Mouse (Mus musculus) embryonic facial prominence, embryonic 14.5 days (tissue): ENCODE measurements around the gene Iqschfp. TPM values are rescaled to one million over a fixed set of nuclear protein-coding genes. Genes with fewer than 3 reads are reported as not detected.

Experiments
- ATAC-seq: fragments of 200-750 bp; cut with Nextera tagmentation; 2 replicates; pipeline ENCODE4 v1.8.0; 2017; ENCODE audit warnings: low read depth, moderate number of reproducible peaks, moderate TSS enrichment
- DNase-seq: peaks from one replicate; pipeline ENCODE4 v3.0.0-alpha.2; 2015; ENCODE audit warnings: low spot score
- H3K27ac ChIP-seq: fragments of 300-500 bp; sonication (generic); replicated peaks from 2 replicates; pipeline ENCODE4 v1.5.1; 2014; ENCODE audit warnings: low read depth, mild to moderate bottlenecking, low read length, moderate library complexity
- H3K27me3 ChIP-seq: fragments of 300-500 bp; sonication (generic); replicated peaks from 2 replicates; pipeline ENCODE4 v1.6.1; 2014; ENCODE audit warnings: low read length; ENCODE audit not compliant: control insufficient read depth, insufficient read depth
- H3K36me3 ChIP-seq: fragments of 300-500 bp; sonication (generic); 2 replicates; pipeline ENCODE4 v1.6.1; 2014; ENCODE audit warnings: low read length, mixed read lengths; ENCODE audit not compliant: control insufficient read depth, insufficient read depth
- H3K4me1 ChIP-seq: fragments of 300-500 bp; sonication (generic); 2 replicates; pipeline ENCODE4 v1.6.1; 2014; ENCODE audit warnings: antibody characterized with exemption, low read length; ENCODE audit not compliant: control insufficient read depth, insufficient read depth
- H3K4me2 ChIP-seq: fragments of 300-500 bp; sonication (generic); 2 replicates; pipeline ENCODE4 v1.6.1; 2014; ENCODE audit warnings: low read depth, mild to moderate bottlenecking, low read length, moderate library complexity, mixed read lengths
- H3K4me3 ChIP-seq: fragments of 300-500 bp; sonication (generic); 2 replicates; pipeline ENCODE4 v1.5.1; 2014; ENCODE audit warnings: low read depth, mild to moderate bottlenecking, low read length
- H3K9ac ChIP-seq: fragments of 300-500 bp; sonication (generic); 2 replicates; pipeline ENCODE4 v1.6.1; 2014; ENCODE audit warnings: low read depth, mild to moderate bottlenecking, low read length, moderate library complexity, mixed read lengths
- H3K9me3 ChIP-seq: fragments of 300-500 bp; sonication (generic); 2 replicates; pipeline ENCODE4 v1.6.1; 2016; ENCODE audit warnings: low read length; ENCODE audit not compliant: control insufficient read depth
- WGBS: fragments of 180-500 bp; shearing (Covaris S2); extraction: QIAGEN DNeasy Blood & Tissue Kit; methylation state at CpG from one replicate; pipeline ENCODE4 v1.1.7; 2014; 5-methylcytosine and 5-hydroxymethylcytosine counted together
- polyA plus RNA-seq: library from polyadenylated mRNA; unstranded; fragments of >200 nt; fragmentation: Nextera tagmentation; extraction: Ambion mirVana; gene quantifications from 2 replicates; pipeline ENCODE4 v1.2.1, GENCODE M21; 2014

Gene Iqschfp
- polyA plus RNA-seq, 1 experiment from 2014 or later, result 1.2 TPM

- Histone ChIP-seq H3K27ac (no peak overlapping the region), H3K27me3 (no peaks in the 10 kb centered on the region), H3K9ac (no peak overlapping the region), H3K9me3 (no peaks in the 10 kb centered on the region), H3K36me3 (no peaks in the 10 kb centered on the region), H3K4me3 (no peak overlapping the region), H3K4me2 (no peak overlapping the region), H3K4me1 (no peaks in the 10 kb centered on the region)
- ATAC-seq, result no peak
- WGBS, result 91% methylated on average over 2 of the region's 2 CpGs
- DNase-seq, result no peak
Observed at GRCm38 (mm10) chr3:68403783-68404217, 511.8 kb downstream of the Iqschfp start.

GRCm38 (mm10) chr3:68405724-68406123 is 513.7 kb downstream of the Iqschfp start:
- no peaks in the 10 kb centered on the region for H3K27me3 ChIP-seq
- WGBS, result 75% methylated on average over 5 of the region's 5 CpGs
- ATAC-seq (no peak), DNase-seq (no peak)
- no peaks in the 10 kb centered on the region for H3K9me3 ChIP-seq
- H3K4me3 ChIP-seq, result no peak overlapping the region
- no peaks in the 10 kb centered on the region for H3K4me1 ChIP-seq
- no peak overlapping the region for H3K9ac ChIP-seq
- H3K36me3 ChIP-seq, result no peaks in the 10 kb centered on the region
- no peak overlapping the region for H3K27ac ChIP-seq
- no peak overlapping the region for H3K4me2 ChIP-seq

- H3K9me3 ChIP-seq, result no peaks in the 10 kb centered on the region
- ATAC-seq (no peak), DNase-seq (no peak)
- H3K4me1 ChIP-seq, result no peaks in the 10 kb centered on the region
- no peak overlapping the region for H3K9ac ChIP-seq
- no peak overlapping the region for H3K4me2 ChIP-seq
- no peaks in the 10 kb centered on the region for H3K36me3 ChIP-seq
- 71% methylated on average over 3 of the region's 3 CpGs for WGBS
- no peak overlapping the region for H3K4me3 ChIP-seq
- no peaks in the 10 kb centered on the region for H3K27me3 ChIP-seq
- H3K27ac ChIP-seq, result no peak overlapping the region
Observed at GRCm38 (mm10) chr3:68412262-68412661, 520.2 kb downstream of the Iqschfp start.

- H3K4me3 ChIP-seq, result no peak overlapping the region
- H3K9ac ChIP-seq, result no peak overlapping the region
- no peaks in the 10 kb centered on the region for H3K27me3 ChIP-seq
- H3K9me3 ChIP-seq, result no peaks in the 10 kb centered on the region
- no peak for DNase-seq
- H3K4me1 ChIP-seq, result no peaks in the 10 kb centered on the region
- H3K36me3 ChIP-seq, result no peaks in the 10 kb centered on the region
- H3K27ac ChIP-seq, result no peak overlapping the region
- WGBS, result 82% methylated on average over 4 of the region's 4 CpGs
- H3K4me2 ChIP-seq, result no peak overlapping the region
- ATAC-seq, result no peak
Observed at GRCm38 (mm10) chr3:68419792-68420191, 527.8 kb downstream of the Iqschfp start.

DNA sequence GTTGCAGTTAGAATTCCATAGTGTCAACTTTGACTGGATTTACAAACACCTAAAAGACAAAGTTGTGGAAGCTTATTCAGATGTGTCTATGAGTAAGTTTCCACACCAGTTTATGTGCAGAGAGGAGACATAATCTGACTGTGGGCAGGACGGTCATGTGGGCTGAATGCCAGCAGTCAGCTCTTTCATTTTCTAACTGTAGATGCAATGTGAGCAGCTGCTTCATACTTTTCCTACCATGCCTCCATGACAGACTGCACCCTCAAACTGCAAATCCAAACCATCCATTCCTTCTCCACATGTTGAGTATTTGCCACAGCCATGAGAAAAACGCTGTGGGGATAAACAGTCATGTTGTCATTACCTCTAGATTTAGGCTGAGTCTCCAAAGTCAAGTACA is 528.9 kb downstream of the Iqschfp start:
- Histone ChIP-seq H3K27ac (no peak overlapping the region), H3K4me3 (no peak overlapping the region), H3K36me3 (no peaks in the 10 kb centered on the region), H3K4me2 (no peak overlapping the region), H3K4me1 (no peaks in the 10 kb centered on the region), H3K9me3 (no peaks in the 10 kb centered on the region), H3K9ac (no peak overlapping the region), H3K27me3 (no peaks in the 10 kb centered on the region)
- DNase-seq, result no peak
- no peak for ATAC-seq
- WGBS, result 69% methylated on average over 2 of the region's 2 CpGs

GRCm38 (mm10) chr3:68421849-68422248 is 529.8 kb downstream of the Iqschfp start:
- 86% methylated on average over 2 of the region's 2 CpGs for WGBS
- ATAC-seq (no peak), DNase-seq (no peak)
- Histone ChIP-seq H3K36me3 (no peaks in the 10 kb centered on the region), H3K4me3 (no peak overlapping the region), H3K4me2 (no peak overlapping the region), H3K9me3 (no peaks in the 10 kb centered on the region), H3K27me3 (no peaks in the 10 kb centered on the region), H3K27ac (no peak overlapping the region), H3K4me1 (no peaks in the 10 kb centered on the region), H3K9ac (no peak overlapping the region)

- Histone ChIP-seq H3K27ac (no peak overlapping the region), H3K27me3 (no peaks in the 10 kb centered on the region), H3K4me3 (no peak overlapping the region), H3K9ac (no peak overlapping the region), H3K36me3 (no peaks in the 10 kb centered on the region), H3K9me3 (no peaks in the 10 kb centered on the region), H3K4me2 (no peak overlapping the region), H3K4me1 (no peaks in the 10 kb centered on the region)
- 80% methylated on average over 5 of the region's 5 CpGs for WGBS
- ATAC-seq (no peak), DNase-seq (no peak)
Observed at GRCm38 (mm10) chr3:68428081-68428480, 536.0 kb downstream of the Iqschfp start.

DNA sequence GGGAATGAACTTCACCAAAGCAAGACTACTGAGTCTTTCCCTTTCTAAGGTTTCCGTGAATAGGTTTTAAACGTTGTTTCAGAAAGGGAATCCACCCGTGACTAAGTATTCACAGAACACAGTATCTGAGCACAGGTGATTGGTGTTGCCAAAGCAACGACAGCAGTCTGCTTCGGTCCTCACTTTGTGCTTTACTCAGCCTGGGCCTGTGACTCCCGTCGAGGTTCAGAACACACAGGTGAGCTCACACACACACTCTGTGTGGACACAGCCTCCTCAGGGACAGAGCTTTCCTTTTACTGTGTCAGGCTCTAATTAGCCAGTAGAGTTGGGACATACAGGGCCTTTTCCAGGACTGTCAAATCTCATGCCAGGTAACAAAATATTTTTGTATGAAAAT is 542.4 kb downstream of the Iqschfp start:
- 51% methylated on average over 7 of the region's 7 CpGs for WGBS
- Histone ChIP-seq H3K9ac (no peak overlapping the region), H3K4me1 (no peaks in the 10 kb centered on the region), H3K27ac (no peak overlapping the region), H3K27me3 (no peaks in the 10 kb centered on the region), H3K4me3 (no peak overlapping the region), H3K4me2 (no peak overlapping the region), H3K36me3 (no peaks in the 10 kb centered on the region), H3K9me3 (no peaks in the 10 kb centered on the region)
- DNase-seq, result peak; percentile 5
- ATAC-seq, result no peak

- H3K4me1 ChIP-seq, result no peaks in the 10 kb centered on the region
Observed at GRCm38 (mm10) chr3:68434897-68435296, 542.9 kb downstream of the Iqschfp start.

More at GRCm38 (mm10) chr3:68434897-68435296, 542.9 kb downstream of the Iqschfp start:
- WGBS, result 76% methylated on average over 2 of the region's 2 CpGs
- Histone ChIP-seq H3K27ac (no peak overlapping the region), H3K9ac (no peak overlapping the region), H3K27me3 (no peaks in the 10 kb centered on the region), H3K9me3 (no peaks in the 10 kb centered on the region), H3K36me3 (no peaks in the 10 kb centered on the region), H3K4me3 (no peak overlapping the region), H3K4me2 (no peak overlapping the region)
- ATAC-seq (no peak), DNase-seq (no peak)
